Mouse (Mus musculus) bone marrow macrophage, adult 2 months (primary cell): Measurements from ENCODE around the gene Btg1.

ENCODE experiments used
- CTCF ChIP-seq: IDR thresholded peaks from 2 replicates; pipeline ENCODE4 v1.5.1; 2012; ENCODE audit warnings: low read depth, mild to moderate bottlenecking, low read length, moderate library complexity
- POLR2A ChIP-seq: IDR thresholded peaks from 2 replicates; pipeline ENCODE4 v1.6.1; 2012; ENCODE audit warnings: mild to moderate bottlenecking, low read depth, low read length, borderline replicate concordance

DNA sequence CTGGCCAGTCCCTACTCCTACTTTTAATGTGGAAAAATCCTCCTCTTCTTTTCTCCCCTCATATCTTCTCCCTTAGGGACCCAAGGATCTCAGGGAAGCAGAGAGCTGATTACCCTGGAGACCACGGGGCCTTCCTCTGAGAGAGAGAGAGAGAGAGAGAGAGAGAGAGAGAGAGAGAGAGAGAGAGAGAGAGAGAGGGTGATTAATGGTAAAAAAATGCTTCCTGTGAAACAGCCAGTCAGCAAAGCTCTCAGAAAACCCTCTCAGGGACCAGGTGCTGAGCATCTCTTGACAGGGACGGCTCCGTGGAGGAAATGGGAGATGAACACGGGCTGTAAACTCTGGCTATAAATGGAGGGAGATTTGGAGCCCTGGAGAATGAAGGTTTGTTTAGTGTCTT, 18.7 kb downstream of the Btg1 start:
- TF ChIP-seq POLR2A (no peak), CTCF (no peak)
